Mouse (Mus musculus) midbrain, embryonic 15.5 days (tissue): Measurements from ENCODE around the gene Pcgf6. TPM values are rescaled to one million over a fixed set of nuclear protein-coding genes. Genes with fewer than 3 reads are reported as not detected.

Experiments used
- ATAC-seq: fragments of 200-750 bp; cut with Nextera tagmentation; replicated peaks from 2 replicates; pipeline ENCODE4 v1.8.0; 2017; ENCODE audit warnings: moderate TSS enrichment
- H3K27ac ChIP-seq: fragments of 300-500 bp; sonication (generic); 2 replicates; pipeline ENCODE4 v1.5.1; 2015; ENCODE audit warnings: mild to moderate bottlenecking, inconsistent platforms
- H3K27me3 ChIP-seq: fragments of 300-500 bp; sonication (generic); replicated peaks from 2 replicates; pipeline ENCODE4 v1.6.1; 2015; ENCODE audit warnings: inconsistent platforms
- H3K36me3 ChIP-seq: fragments of 300-500 bp; sonication (generic); replicated peaks from 2 replicates; pipeline ENCODE4 v1.6.1; 2015; ENCODE audit warnings: inconsistent platforms
- H3K4me1 ChIP-seq: fragments of 300-500 bp; sonication (generic); 2 replicates; pipeline ENCODE4 v1.6.1; 2015; ENCODE audit warnings: inconsistent platforms
- H3K4me2 ChIP-seq: fragments of 300-500 bp; sonication (generic); 2 replicates; pipeline ENCODE4 v1.6.1; 2015; ENCODE audit warnings: inconsistent platforms, mild to moderate bottlenecking, moderate library complexity
- H3K4me3 ChIP-seq: fragments of 300-500 bp; sonication (generic); 2 replicates; pipeline ENCODE4 v1.5.1; 2015; ENCODE audit warnings: mild to moderate bottlenecking, inconsistent platforms
- H3K9ac ChIP-seq: fragments of 300-500 bp; sonication (generic); 2 replicates; pipeline ENCODE4 v1.6.1; 2015; ENCODE audit warnings: mild to moderate bottlenecking, inconsistent platforms
- H3K9me3 ChIP-seq: fragments of 300-500 bp; sonication (generic); 2 replicates; pipeline ENCODE4 v1.6.1; 2016; ENCODE audit warnings: inconsistent platforms
- WGBS: fragments of 180-500 bp; shearing (Covaris S2); methylation state at CpG from one replicate; pipeline ENCODE4 v1.1.7; 2015; ENCODE audit warnings: mixed read lengths; 5-methylcytosine and 5-hydroxymethylcytosine counted together
- polyA plus RNA-seq: library from polyadenylated mRNA; unstranded; fragments of >200 nt; fragmentation: Nextera tagmentation; extraction: Ambion mirVana; gene quantifications from 2 replicates; pipeline ENCODE4 v1.2.1, GENCODE M21; 2015

The Pcgf6 gene
- polyA plus RNA-seq = 30.9 and 33.5 TPM in 2 replicates

DNA sequence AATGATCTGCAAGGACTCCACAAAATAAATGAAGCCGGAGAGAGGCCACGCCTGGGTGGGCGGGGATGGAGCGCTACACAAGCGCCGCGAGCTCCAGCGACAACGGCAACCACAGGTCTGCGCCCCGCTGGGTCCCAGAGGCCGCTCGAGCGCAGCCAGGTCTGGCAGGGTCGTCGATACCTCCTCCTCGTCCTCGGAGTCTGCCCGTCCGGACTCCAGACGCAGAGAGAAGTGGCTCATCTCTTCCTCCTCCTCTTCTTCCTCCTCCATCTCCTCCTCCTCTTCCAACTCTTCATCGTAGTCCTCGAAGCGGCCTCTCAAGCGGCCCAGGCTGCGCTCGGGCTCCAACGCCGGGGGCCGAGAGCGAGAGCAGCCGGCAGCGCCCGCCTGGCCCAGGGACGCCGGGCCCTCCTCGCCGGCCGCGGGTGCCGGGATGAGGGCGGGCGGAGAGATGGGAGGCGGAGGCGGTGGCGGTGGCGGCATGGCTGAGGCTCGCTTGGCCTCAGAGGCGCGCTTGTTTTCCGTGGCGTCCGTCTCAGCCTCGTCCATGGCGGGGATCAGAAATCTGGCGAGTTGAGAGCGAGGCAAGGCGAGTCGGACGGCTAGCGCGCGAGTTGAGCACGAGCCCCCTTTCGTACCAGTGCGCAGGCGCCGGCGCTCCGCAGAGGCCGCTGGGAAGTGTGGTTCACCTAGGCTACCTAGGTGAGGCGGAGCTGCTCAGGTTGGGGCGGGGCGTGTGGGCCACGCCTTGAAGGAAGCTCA is at the start of gene Pcgf6:
Gene Pcgf6 (minus strand): TSS at position 636 of the 762 bp plus-strand sequence.
- ATAC-seq = peak; percentile 94
- 0 out of 2 replicates have a peak, but pooled peaks cover 2% of the 10 kb centered on the region for H3K27me3 ChIP-seq
- WGBS = under 1% methylated on average over 74 of the region's 75 CpGs
- no peaks in the 10 kb centered on the region for H3K9me3 ChIP-seq
- H3K4me1 ChIP-seq = peaks cover 18% of the 10 kb centered on the region
- peaks cover 9% of the 10 kb centered on the region; the same call in 1 of the 2 replicates for H3K36me3 ChIP-seq
- H3K27ac ChIP-seq = peak within 1 kb of the TSS; percentile 93
- H3K4me2 ChIP-seq = peak within 1 kb of the TSS; percentile 74
- peak within 1 kb of the TSS; percentile 86 for H3K9ac ChIP-seq
- peak within 1 kb of the TSS; percentile 82 for H3K4me3 ChIP-seq

DNA sequence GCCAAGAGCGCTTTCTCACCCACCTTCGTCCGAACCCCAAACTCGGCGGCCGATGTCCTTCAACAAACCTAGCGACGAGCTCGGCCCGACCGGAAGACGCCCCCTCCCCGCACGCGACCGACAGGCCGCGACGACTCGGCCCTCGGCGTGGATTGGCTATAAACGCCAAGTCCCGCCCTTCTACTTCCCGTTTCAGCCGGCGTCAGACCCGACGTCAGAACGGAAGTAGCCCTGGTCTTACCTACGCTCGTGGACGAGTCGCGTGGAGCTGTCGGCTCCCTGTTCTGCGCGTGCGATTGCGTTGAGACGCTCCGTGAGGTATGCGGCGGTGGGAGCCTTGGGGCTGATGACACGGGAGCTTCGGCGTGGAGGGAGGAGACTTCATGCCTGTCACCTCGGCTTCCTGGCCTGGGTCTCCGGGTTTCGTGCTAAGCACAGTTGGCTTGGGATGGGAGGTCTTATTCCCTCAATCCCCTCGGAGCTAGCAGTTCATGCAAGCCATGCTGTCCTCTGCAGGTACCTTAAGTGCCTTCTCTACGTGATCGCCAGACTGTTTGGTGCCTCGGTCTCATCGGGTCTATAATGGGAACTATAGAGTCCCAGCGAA is 39.9 kb upstream of the Pcgf6 start, which contains the start of the genes Usmg5 and Pdcd11:
Gene Usmg5 (minus strand): TSS at position 98 of the 607 bp plus-strand sequence.
Gene Pdcd11 (plus strand): TSS at position 219 of the 607 bp plus-strand sequence.
- Histone ChIP-seq H3K27me3 (no peaks in the 10 kb centered on the region), H3K9me3 (no peaks in the 10 kb centered on the region), H3K36me3 (peaks cover 18% of the 10 kb centered on the region), H3K4me1 (peaks cover 32% of the 10 kb centered on the region), H3K9ac (peak within 1 kb of the TSS; percentile 95), H3K4me3 (peak within 1 kb of the TSS; percentile 85), H3K27ac (peak within 1 kb of the TSS; percentile 82), H3K4me2 (peak within 1 kb of the TSS; percentile 84)
- under 1% methylated on average over 56 of the region's 56 CpGs for WGBS
- ATAC-seq = peak; percentile 100

DNA sequence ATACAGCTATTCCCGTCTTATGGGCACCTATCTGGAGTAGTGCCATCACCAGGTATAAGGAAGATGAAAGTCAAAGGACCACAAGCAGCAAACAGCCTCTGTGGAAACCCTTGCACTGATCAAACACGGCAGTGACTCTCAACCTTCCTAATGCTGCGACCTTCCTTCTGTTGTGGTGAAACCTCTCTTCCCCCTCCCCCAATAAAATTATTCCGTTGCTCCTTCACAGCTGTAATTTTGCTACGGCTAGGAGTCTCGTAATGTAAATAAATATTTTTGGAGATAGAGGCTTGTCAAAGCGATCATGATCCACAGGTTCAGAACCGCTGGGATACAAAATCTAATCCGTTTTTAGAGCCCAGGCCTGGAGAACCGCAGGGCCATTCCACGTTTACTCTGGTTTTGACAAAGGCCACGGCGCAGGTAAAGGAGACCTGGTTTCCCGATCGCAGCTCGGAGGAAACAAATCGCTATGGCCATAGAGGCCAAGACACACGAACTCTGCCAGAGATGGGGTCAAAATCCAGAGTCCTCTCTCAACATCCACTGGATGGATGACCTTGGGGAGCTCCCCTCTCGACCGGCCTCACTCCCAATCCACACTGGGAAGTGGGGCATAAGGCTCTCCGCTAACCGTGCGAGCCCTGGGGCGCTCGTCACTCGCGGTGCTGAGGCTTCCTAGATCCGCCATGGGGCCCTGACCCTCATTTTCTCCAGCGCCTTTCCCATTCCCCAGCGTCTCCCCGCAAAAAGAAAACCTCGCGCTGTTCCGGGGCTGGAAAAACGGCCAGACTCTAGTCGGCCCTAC is 39.2 kb upstream of the Pcgf6 start:
- Histone ChIP-seq H3K36me3 (peaks cover 16% of the 10 kb centered on the region), H3K9me3 (no peaks in the 10 kb centered on the region), H3K27ac (peak overlapping the region; percentile 82), H3K4me2 (peak overlapping the region; percentile 84), H3K27me3 (no peaks in the 10 kb centered on the region), H3K9ac (peak overlapping the region; percentile 95), H3K4me1 (peaks cover 32% of the 10 kb centered on the region), H3K4me3 (peak overlapping the region; percentile 85)
- peak; percentile 75 for ATAC-seq
- 2% methylated on average over 36 of the region's 36 CpGs for WGBS

DNA sequence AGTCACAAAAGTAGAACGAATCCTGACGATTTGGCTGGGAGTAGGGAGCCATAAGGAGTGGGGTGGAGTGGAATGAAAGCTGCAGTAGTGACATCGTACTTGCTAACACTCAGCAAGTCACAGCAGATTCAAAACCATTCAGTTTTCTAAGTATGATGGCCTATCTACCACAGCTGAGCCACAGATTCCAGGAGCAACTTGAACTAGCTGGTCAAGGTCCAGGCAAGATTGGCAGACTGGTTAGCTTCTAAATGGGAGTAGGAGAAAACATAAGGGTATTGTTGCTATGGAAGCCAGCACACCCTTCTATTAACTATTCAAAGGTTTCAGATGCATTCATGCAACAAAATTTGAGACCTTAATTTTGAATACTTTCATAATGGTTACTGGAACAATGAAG is 37.5 kb upstream of the Pcgf6 start:
- H3K27me3 ChIP-seq = no peaks in the 10 kb centered on the region
- no peak for ATAC-seq
- H3K9ac ChIP-seq = no peak overlapping the region
- H3K4me2 ChIP-seq = no peak overlapping the region
- peaks cover 25% of the 10 kb centered on the region for H3K36me3 ChIP-seq
- no peak overlapping the region for H3K4me3 ChIP-seq
- no peaks in the 10 kb centered on the region for H3K9me3 ChIP-seq
- peaks cover 32% of the 10 kb centered on the region for H3K4me1 ChIP-seq
- WGBS = 92% methylated on average over 3 of the region's 3 CpGs
- no peak overlapping the region for H3K27ac ChIP-seq

DNA sequence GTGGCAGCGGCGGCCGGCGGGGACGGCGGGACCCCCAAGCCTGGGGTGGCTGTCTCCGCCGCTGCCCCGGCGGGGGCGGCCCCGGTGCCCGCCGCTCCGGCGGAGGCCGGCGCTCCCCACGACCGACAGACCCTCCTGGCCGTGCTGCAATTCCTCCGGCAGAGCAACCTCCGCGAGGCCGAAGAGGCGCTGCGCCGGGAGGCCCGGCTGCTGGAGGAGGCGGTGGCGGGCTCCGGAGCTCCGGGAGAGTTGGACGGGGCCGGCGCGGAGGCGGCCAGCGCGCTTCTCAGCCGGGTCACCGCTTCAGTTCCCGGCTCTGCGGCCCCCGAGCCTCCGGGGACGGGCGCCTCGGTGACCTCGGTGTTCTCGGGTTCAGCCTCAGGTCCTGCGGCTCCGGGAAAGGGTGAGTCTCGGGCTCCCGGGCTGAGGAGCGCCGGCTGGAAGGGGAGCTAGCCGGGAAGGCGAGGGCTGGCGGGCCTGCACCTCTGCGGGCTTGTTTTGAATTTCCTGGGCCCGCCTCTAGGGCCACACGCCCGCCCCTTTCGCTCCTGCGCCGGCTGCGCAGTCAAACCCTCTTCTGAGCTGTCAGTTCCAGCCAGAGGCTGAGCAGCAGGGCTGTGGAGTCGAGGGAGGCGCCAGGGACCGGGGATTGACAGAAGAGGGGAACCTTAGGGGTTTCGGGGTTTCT is 17.4 kb upstream of the Pcgf6 start:
- under 1% methylated on average over 59 of the region's 72 CpGs for WGBS
- Histone ChIP-seq H3K4me3 (peak overlapping the region; percentile 99), H3K4me2 (peak overlapping the region; percentile 75), H3K36me3 (peaks cover 10% of the 10 kb centered on the region), H3K9me3 (no peaks in the 10 kb centered on the region), H3K27me3 (no peaks in the 10 kb centered on the region), H3K4me1 (peaks cover 12% of the 10 kb centered on the region), H3K9ac (peak overlapping the region; percentile 90), H3K27ac (peak overlapping the region; percentile 89)
- peak; percentile 91 for ATAC-seq

DNA sequence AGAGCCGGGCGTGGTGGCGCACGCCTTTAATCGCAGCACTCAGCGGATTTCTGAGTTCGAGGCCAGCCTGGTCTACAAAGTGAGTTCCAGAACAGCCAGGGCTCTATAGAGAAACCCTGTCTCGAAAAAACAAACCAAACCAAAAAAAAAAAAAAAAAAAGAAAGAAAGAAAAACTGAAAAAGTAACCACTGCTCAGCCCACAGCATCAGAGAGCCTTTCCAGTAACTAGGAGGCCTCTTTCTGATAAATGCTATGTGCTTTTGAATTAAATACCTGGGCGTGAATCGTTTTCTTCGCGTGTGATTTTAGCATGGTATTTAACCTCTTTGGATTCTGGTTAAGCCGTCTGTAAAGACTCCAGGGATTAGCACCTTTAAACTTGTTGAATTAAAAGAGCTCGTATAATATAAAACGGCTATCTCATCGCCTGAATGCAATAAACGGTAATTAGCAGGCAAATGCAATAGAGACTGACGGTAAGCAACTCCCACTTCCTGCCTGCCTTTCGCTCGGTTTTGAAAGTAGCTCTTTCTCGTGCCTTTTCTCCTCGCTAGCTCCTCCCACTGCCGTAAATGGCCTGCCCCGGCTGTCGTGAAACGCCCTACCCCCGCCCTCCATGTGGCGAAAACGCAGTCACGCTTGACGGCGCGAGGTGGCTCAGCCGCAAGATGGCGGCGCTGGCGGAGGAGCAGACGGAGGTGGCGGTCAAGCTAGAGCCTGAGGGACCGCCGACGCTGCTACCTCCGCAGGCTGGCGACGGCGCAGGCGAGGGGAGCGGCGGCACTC is 16.6 kb upstream of the Pcgf6 start, which contains the start of gene Taf5:
Gene Taf5 (plus strand): TSS at position 651 of the 787 bp plus-strand sequence.
- Histone ChIP-seq H3K27me3 (no peaks in the 10 kb centered on the region), H3K4me2 (peak within 1 kb of the TSS; percentile 75), H3K4me3 (peak within 1 kb of the TSS; percentile 99), H3K9ac (peak within 1 kb of the TSS; percentile 90), H3K9me3 (no peaks in the 10 kb centered on the region), H3K36me3 (peaks cover 7% of the 10 kb centered on the region), H3K27ac (peak within 1 kb of the TSS; percentile 89), H3K4me1 (peaks cover 12% of the 10 kb centered on the region)
- 11% methylated on average over 49 of the region's 49 CpGs for WGBS
- ATAC-seq = peak; percentile 88

DNA sequence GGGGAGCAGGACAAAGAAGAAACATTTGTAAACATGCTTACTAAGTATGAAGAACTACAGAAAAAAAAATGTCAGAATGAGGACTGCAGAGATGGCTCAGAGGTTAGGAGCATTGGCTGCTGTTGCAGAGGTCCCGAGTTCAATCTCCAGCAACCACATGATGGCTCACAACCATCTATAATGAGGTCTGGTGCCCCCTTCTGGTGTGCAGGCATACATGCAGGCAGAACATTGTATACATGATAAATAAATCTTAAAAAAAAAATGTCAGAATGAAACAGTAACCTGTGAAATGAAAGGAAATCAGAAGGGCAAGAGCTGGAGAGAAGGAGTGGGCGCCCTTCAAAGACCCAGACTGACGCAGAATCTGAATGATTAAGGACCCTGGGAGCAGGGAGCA is 15.2 kb upstream of the Pcgf6 start:
- no peaks in the 10 kb centered on the region for H3K9me3 ChIP-seq
- no peak overlapping the region for H3K27ac ChIP-seq
- 93% methylated on average over 3 of the region's 3 CpGs for WGBS
- no peak overlapping the region for H3K4me3 ChIP-seq
- H3K36me3 ChIP-seq = no peaks in the 10 kb centered on the region
- H3K4me2 ChIP-seq = no peak overlapping the region
- no peaks in the 10 kb centered on the region for H3K27me3 ChIP-seq
- no peak for ATAC-seq
- no peak overlapping the region for H3K9ac ChIP-seq
- H3K4me1 ChIP-seq = peaks cover 12% of the 10 kb centered on the region

DNA sequence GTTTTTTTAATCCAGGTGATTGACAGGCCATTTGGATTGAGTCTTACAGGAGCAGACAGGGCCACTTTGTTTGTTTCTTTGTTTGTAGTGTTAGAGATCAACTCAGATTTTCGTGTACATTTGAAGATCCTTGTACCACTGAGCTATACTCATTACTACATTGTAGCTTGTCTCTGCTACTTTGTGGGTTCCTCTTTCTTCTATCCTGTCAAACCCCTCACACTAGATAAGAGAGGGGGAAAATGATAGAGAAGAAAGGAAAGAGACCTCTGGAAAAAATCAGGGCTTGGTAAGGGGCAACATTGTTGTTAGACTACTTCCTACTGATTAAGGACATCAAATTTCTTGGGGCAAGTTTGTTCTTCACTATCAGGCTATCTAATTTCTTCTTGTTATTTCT is 7.0 kb upstream of the Pcgf6 start:
- 79% methylated on average over 1 of the region's 1 CpGs for WGBS
- H3K4me1 ChIP-seq = no peaks in the 10 kb centered on the region

DNA sequence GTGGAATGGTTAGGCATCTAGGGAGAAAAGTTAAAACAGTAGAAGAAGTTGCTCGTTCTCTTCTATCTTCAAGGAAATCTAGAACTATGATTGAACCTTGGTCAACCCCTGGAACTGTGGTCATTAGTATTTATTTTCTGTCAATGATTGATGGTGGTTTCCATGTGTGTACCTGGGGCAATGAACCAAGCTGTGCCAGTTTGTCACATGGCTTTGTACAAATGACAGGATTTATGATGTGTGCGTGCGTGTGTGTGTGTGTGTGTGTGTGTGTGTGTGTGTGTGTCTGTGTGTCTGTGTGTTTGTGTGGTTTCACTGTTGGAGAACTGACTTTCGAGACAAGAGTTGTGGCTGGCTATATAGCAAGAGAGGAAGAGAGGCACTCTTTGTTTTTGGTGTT is 2.8 kb upstream of the Pcgf6 start:
- H3K27ac ChIP-seq = no peak overlapping the region
- H3K4me1 ChIP-seq = peaks cover 15% of the 10 kb centered on the region
- no peak overlapping the region for H3K4me3 ChIP-seq
- 94% methylated on average over 4 of the region's 4 CpGs for WGBS
- 0 out of 2 replicates have a peak, but pooled peaks cover 2% of the 10 kb centered on the region for H3K27me3 ChIP-seq
- ATAC-seq = no peak
- no peaks in the 10 kb centered on the region for H3K36me3 ChIP-seq
- H3K9ac ChIP-seq = no peak overlapping the region
- H3K4me2 ChIP-seq = no peak overlapping the region
- H3K9me3 ChIP-seq = no peaks in the 10 kb centered on the region

More for the DNA sequence above, 7.0 kb upstream of the Pcgf6 start:
- no peak for ATAC-seq
- Histone ChIP-seq H3K27me3 (0 out of 2 replicates have a peak, but pooled peaks cover 2% of the 10 kb centered on the region), H3K4me2 (no peak overlapping the region), H3K27ac (no peak overlapping the region), H3K4me3 (no peak overlapping the region), H3K9ac (no peak overlapping the region), H3K9me3 (no peaks in the 10 kb centered on the region), H3K36me3 (no peaks in the 10 kb centered on the region)

DNA sequence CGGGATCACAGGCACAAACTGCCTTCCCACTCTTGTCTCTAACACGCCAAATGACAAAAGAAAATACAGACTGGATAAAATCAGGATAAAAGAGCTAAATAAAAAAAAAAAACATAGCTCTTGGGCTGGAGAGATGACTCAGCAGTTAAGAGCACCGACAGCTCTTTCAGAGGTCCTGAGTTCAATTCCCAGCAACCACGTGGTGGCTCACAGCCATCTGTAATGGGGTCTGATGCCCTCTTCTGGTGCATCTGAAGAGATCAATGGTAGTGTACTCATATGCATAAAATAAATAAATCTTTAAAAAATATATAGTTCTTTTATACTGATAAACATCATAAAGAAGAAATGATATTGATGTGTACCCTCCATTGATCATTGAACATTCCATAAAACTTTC is 2.2 kb upstream of the Pcgf6 start:
- no peak overlapping the region for H3K27ac ChIP-seq
- H3K27me3 ChIP-seq = 0 out of 2 replicates have a peak, but pooled peaks cover 2% of the 10 kb centered on the region
- no peak for ATAC-seq
- 90% methylated on average over 4 of the region's 4 CpGs for WGBS
- H3K4me1 ChIP-seq = peaks cover 18% of the 10 kb centered on the region
- H3K9me3 ChIP-seq = no peaks in the 10 kb centered on the region
- H3K4me3 ChIP-seq = no peak overlapping the region
- H3K4me2 ChIP-seq = no peak overlapping the region
- H3K36me3 ChIP-seq = no peaks in the 10 kb centered on the region
- H3K9ac ChIP-seq = no peak overlapping the region

DNA sequence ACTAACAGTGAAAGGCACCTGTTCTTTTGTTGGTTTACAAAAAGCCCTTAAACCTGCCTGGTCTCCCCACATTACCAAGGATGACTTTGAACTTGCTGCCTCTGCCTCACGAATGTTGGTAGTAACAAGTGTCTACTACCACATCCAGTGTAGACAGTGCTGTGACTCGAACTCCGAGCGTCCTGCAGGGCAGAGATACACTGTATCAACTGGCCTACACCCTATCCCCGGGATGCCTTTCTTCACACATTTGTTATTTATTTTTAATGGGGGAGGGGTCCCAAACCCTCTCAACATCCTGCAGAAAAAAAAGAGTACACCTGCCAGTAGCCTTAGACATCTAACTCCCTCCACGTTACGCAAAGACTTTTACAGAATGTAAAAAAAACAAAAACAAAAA is 866 bp downstream of the Pcgf6 start:
- peak overlapping the region; percentile 93 for H3K27ac ChIP-seq
- H3K4me2 ChIP-seq = peak overlapping the region; percentile 74
- H3K4me1 ChIP-seq = peaks cover 18% of the 10 kb centered on the region
- peak overlapping the region; percentile 82 for H3K4me3 ChIP-seq
- WGBS = 8% methylated on average over 7 of the region's 7 CpGs
- H3K9ac ChIP-seq = peak overlapping the region; percentile 86
- H3K27me3 ChIP-seq = 0 out of 2 replicates have a peak, but pooled peaks cover under 1% of the 10 kb centered on the region
- no peaks in the 10 kb centered on the region for H3K9me3 ChIP-seq
- ATAC-seq = peak; percentile 59; the same call in 1 of the 2 replicates
- peaks cover 11% of the 10 kb centered on the region; the same call in 1 of the 2 replicates for H3K36me3 ChIP-seq
